Mouse (Mus musculus) testis, adult 2 months (tissue): ENCODE results near the gene Krcc1. TPM values are rescaled to one million over a fixed set of nuclear protein-coding genes. Genes with fewer than 3 reads are reported as not detected.
"Not testable (repeated sequence)": the region's sequence is repeated elsewhere in the genome, so short reads cannot be mapped to it uniquely, and the experiment has no call there.

Source experiments
- H3K27ac ChIP-seq: fragments of 200-500 bp; 2 replicates; pipeline ENCODE4 v1.5.1; 2012; ENCODE audit warnings: low read depth, low read length; ENCODE audit not compliant: control insufficient read depth, insufficient read depth
- H3K27me3 ChIP-seq: fragments of 200-500 bp; 2 replicates; pipeline ENCODE4 v1.6.1; 2012; ENCODE audit warnings: mild to moderate bottlenecking, low read length, moderate library complexity; ENCODE audit not compliant: control insufficient read depth, insufficient read depth
- H3K36me3 ChIP-seq: fragments of 200-500 bp; 2 replicates; pipeline ENCODE4 v1.6.1; 2012; ENCODE audit warnings: mild to moderate bottlenecking, low read length; ENCODE audit not compliant: control insufficient read depth, insufficient read depth
- H3K4me1 ChIP-seq: fragments of 200-500 bp; 2 replicates; pipeline ENCODE4 v1.6.1; 2012; ENCODE audit warnings: low read length; ENCODE audit not compliant: control insufficient read depth, insufficient read depth
- H3K4me3 ChIP-seq: fragments of 200-500 bp; 2 replicates; pipeline ENCODE4 v1.5.1; 2012; ENCODE audit warnings: low read depth, mild to moderate bottlenecking, low read length, moderate library complexity, mixed read lengths; ENCODE audit not compliant: control insufficient read depth
- CTCF ChIP-seq: fragments of 200-500 bp; IDR thresholded peaks from 2 replicates; pipeline ENCODE4 v1.5.1; 2012; ENCODE audit warnings: low read depth, mild to moderate bottlenecking, inconsistent platforms, low read length, moderate library complexity; ENCODE audit not compliant: control insufficient read depth, insufficient read depth, insufficient replicate concordance
- POLR2A ChIP-seq: fragments of 200-500 bp; IDR thresholded peaks from 2 replicates; pipeline ENCODE4 v1.6.1; 2012; ENCODE audit warnings: low read depth, mild to moderate bottlenecking, inconsistent platforms, low read length, moderate library complexity; ENCODE audit not compliant: control insufficient read depth
- polyA plus RNA-seq: library from polyadenylated mRNA; depleted of rRNA; stranded (reverse); fragments of >200 nt; gene quantifications from 2 replicates; pipeline ENCODE4 v1.2.3, GENCODE M21; 2012

The Krcc1 gene
- polyA plus RNA-seq, 1 experiment, result 24.4 TPM

DNA sequence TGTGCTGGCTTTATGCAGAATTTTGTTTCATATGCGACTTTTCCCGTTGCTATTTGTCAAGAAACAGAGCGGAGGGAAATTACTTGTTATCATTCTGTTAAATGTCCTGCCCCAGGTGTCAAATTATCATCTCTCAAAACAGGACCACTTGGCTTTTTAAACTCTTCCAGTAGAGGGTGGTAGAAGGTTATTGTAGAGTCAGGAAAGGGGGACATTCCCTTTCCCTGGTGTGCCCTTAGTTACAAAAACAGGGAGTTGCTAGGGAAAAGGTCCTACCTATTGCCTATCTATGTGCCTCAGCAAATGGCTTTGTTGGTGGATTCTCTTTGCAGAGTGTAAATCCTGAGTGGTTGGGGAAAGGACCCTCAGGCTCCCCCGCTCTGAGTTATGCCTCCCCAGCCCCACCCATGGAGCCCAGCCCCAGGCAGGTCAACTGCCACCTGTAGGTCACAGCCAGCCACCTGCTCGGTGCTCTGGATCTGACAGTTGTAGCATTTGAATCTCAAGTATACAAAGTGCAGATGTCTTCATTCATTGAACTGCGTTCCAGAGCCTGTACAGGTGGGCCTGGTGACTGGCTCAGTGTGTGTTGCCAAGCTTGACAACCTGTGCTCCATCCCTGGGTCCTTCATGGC is 30.7 kb downstream of the Krcc1 start:
- TF ChIP-seq POLR2A (no peak), CTCF (no peak)
- H3K36me3 ChIP-seq, result no peaks in the 10 kb centered on the region

DNA sequence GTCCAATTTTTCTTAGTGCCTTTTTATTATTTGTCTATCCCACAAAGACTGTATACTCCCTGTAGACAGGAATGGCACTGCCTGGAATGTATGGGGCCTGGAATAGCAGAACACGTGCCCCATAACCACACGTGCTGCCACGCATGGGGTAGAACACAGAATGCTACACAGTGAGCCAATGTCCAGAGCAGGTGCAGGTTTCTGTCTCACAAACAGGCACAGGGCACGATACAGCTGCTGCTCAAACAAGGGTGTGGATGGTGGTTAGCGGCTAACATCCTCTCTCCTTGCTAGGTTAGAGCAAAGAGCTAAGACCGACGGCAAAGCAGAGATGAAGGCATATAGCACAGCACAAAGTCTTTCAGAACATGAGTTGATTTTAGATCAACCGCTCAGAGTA is 36.0 kb downstream of the Krcc1 start:
- no peaks in the 10 kb centered on the region for H3K27me3 ChIP-seq
- no peaks in the 10 kb centered on the region for H3K4me1 ChIP-seq
- H3K36me3 ChIP-seq, result no peaks in the 10 kb centered on the region
- TF ChIP-seq POLR2A (no peak), CTCF (no peak)
- no peak overlapping the region for H3K4me3 ChIP-seq
- no peak overlapping the region for H3K27ac ChIP-seq

More for the DNA sequence above, 30.7 kb downstream of the Krcc1 start:
- no peak overlapping the region for H3K4me3 ChIP-seq
- no peaks in the 10 kb centered on the region for H3K27me3 ChIP-seq
- H3K4me1 ChIP-seq, result no peaks in the 10 kb centered on the region
- no peak overlapping the region for H3K27ac ChIP-seq

DNA sequence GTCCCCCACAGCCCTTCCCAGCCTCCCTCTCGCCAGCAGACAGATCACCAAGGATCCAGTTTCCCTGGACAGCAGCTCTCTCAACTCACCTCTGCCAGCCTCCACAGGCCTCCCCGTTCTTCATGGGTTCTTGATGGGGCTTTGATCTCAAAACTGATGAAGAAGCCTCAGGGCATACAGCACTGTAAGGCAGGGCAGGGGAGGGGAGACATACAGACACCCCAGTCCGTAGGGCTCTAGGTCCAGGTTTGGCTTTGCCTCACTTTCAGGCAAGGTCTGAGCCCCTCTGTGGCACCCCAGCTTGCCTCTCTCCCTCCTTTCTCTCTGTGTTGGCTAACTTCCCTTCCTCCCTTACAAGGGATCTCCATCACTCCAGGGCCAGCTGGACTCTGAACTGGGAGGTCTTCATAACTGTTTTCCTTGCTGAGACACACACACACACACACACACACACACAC is 50.4 kb downstream of the Krcc1 start, which contains the start of gene Smyd1:
Gene Smyd1 (minus strand): TSS at position 408 of the 458 bp plus-strand sequence.
- H3K27ac ChIP-seq, result no peak within 1 kb of the TSS
- H3K27me3 ChIP-seq, result no peaks in the 10 kb centered on the region
- H3K4me1 ChIP-seq, result no peaks in the 10 kb centered on the region
- no peak within 1 kb of the TSS; the same call in 1 of the 2 replicates for H3K4me3 ChIP-seq
- TF ChIP-seq CTCF (no peak), POLR2A (no peak)
- H3K36me3 ChIP-seq, result no peaks in the 10 kb centered on the region

DNA sequence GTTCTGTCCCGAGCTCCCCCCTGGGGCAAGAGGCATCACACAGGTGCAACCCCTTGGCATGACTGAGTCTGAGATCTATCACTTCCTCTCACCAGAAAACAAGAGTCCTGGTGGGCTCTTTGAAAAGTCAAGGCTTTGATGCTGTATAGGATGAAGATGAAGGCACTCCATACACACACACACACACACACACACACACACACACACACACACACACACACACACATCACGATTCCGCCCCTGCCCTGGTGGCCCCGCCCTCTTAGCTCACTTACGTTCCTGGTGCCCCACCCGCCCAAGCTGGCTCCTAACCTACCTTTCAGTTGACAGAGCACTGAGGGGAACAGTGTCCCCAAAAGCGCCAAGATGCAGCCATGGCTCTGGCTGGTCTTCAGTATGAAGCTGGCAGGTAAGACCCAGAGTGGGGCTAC is 51.0 kb downstream of the Krcc1 start, which contains the start of gene Cd8b1:
Gene Cd8b1 (plus strand): TSS at position 298 of the 431 bp plus-strand sequence.
- Histone ChIP-seq H3K27me3 (no peaks in the 10 kb centered on the region), H3K36me3 (no peaks in the 10 kb centered on the region), H3K4me1 (no peaks in the 10 kb centered on the region), H3K27ac (no peak within 1 kb of the TSS), H3K4me3 (no peak within 1 kb of the TSS; the same call in 1 of the 2 replicates)
- no peak for TF ChIP-seq POLR2A
- no peak for TF ChIP-seq CTCF

DNA sequence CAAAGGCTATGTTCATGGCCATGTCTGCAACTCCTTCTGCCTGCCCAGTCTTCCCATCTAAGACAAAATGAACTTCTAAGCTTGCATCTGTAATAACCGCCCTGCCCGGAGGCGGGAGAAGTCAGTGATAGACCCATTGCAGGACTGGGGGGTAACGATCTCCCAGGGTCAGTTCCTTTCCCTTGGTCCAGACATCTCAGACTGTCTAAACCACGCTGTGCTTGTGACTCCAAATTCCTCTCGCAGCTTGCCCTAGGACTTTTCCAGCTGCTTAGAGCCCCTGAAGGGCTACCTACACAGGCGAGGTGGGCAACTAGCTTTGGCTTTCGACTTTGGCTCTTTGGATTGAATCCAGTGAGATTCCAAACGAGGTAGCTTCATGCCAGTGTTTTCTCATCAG is 53.3 kb downstream of the Krcc1 start:
- TF ChIP-seq POLR2A (no peak), CTCF (no peak)
- Histone ChIP-seq H3K27me3 (no peaks in the 10 kb centered on the region), H3K4me3 (peak overlapping the region; percentile 24), H3K27ac (no peak overlapping the region), H3K36me3 (no peaks in the 10 kb centered on the region), H3K4me1 (no peaks in the 10 kb centered on the region)

DNA sequence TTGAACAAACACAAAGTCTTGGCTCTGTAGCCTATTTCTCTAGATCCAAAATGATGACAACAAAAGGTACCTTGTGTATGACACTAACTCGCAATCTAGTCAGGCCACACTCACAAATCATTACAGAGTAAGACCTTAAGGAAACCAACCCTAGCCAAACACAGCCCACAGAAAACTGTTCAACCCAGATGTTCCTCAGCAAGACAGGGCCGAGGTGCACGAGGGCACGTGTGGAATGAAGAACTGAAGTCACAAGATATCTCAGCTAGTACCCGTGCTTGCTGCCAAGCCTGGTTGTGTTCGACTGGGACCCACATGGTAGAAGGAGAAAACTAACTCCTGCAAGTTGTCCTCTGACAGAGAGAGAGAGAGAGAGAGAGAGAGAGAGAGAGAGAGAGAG is 58.4 kb downstream of the Krcc1 start:
- H3K27me3 ChIP-seq, result no peaks in the 10 kb centered on the region
- H3K4me3 ChIP-seq, result no peak overlapping the region
- TF ChIP-seq CTCF (no peak), POLR2A (no peak)
- no peak overlapping the region for H3K27ac ChIP-seq
- H3K4me1 ChIP-seq, result no peaks in the 10 kb centered on the region
- no peaks in the 10 kb centered on the region for H3K36me3 ChIP-seq

DNA sequence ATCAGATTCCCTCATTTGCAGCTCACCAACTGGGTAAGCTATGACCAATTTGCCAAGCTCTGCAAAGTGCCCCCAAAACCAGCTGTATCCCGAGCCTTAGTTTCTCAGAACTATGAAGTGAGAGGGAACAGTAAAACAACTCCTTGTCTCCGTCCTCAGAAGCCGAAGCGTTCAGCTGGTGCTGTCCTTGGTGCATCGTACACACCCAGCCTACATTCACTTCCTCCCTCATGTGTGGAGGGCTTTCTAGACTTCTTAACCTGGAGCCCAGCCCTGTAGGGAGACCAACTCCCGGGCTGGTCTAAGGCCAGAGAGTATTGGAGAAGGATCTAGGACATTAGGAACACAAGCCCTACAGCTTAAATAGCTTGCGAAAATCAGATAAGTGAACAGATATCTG is 59.0 kb downstream of the Krcc1 start:
- Histone ChIP-seq H3K27ac (no peak overlapping the region), H3K36me3 (no peaks in the 10 kb centered on the region), H3K4me3 (no peak overlapping the region), H3K4me1 (no peaks in the 10 kb centered on the region), H3K27me3 (no peaks in the 10 kb centered on the region)
- TF ChIP-seq POLR2A (no peak), CTCF (no peak)

DNA sequence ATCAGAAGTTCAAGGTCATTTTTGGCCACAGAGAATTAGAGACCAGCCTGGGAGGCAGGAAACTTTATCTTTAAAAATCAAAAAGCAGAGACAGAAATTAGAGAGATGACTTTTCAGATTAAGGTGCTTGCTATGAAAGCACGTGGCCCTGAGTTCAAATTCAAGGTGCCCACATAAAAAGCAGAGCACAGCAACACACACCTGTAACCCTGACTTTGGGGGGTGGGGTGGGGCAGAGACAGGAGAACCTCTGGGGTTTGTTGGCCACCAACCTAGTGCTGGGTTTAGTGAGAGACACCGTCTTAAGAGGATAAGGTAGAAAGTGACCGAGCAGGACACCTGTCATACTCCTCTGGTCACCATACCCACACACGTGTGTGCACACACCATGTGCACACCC is 60.0 kb downstream of the Krcc1 start:
- not testable (repeated sequence) for H3K27me3 ChIP-seq, H3K4me1 ChIP-seq, H3K27ac ChIP-seq, H3K36me3 ChIP-seq, H3K4me3 ChIP-seq
